Mouse (Mus musculus) ES-Bruce4 (cell line): ENCODE measurements around the gene Cmbl.

Experiments used
- CTCF ChIP-seq: IDR thresholded peaks from one replicate; pipeline ENCODE4 v1.8.1; 2011; ENCODE audit warnings: low read depth, low read length
- POLR2A ChIP-seq: IDR thresholded peaks from one replicate; pipeline ENCODE4 v1.8.1; 2011; ENCODE audit warnings: low read length; ENCODE audit not compliant: insufficient read depth

DNA sequence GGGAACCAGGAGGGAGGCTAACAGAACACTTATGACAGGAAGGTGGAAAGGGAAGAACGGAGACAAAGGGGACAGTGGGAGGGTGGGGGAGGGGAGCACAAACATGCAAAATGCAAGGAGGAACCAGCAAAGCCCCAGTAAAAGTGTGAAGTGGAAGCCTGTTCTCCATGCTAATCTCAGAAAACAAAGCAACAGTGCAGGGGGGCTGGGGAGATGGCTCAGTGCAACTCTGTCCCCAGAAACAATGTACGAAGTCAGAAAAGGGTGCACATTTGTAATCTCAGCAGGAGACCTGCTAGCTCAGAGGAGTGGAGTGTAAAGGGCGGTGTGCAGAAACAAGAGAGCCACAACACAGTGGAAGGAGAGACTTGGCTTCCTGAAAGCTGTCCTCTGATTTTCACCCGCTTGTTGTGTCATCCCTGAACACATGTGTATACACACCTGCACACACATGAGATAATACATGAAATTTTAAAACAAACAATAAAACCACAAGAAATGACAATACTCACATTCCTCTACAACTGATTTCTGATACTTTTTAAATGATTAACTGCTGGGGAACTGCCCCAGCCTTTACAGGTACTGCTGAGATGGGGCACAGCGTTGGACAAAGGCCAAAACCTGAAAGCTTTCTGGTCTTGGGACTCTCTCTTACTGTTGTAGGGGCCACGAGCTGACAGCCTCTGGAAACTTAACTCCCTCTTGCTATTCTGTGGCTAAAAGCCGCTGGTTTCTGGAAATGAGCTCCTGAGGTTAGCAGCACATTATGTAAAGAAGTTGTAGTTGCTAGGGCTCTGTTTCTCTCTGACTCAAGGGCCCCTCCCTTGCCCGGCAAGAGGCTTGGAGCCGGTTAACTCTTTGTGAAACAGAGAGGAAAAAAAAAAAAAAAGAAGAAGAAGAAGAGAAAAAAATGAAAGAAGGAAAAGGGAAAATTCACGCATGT lies 22.9 kb upstream of the Cmbl start:
- TF ChIP-seq CTCF (no peak), POLR2A (no peak)
